Mouse (Mus musculus): ENCODE measurements around the gene Mars2. TPM values are rescaled to one million over a fixed set of nuclear protein-coding genes. Genes with fewer than 3 reads are reported as not detected.

Gene Mars2
- polyA plus RNA-seq (2012; rRNA removed), result 2.4 and 2.8 TPM in 2 replicates

GRCm38 (mm10) chr1:55236890-55237642, at the start of gene Mars2:
Mars2 (plus strand) TSS chr1:55237177.

GRCm38 (mm10) chr1:55226011-55226857, 10.7 kb upstream of the Mars2 start, which contains the start of gene Rftn2:
Rftn2 (minus strand) TSS chr1:55226782.

Other genes starting within 250 kb of the Mars2 start
- gene Sf3b1, start 209.7 kb upstream of the Mars2 start, polyA plus RNA-seq (2012; rRNA removed), result 17.7 and 20.3 TPM in 2 replicates
- gene Coq10b, start 184.4 kb upstream of the Mars2 start, polyA plus RNA-seq (2012; rRNA removed), result 10.7 and 11.7 TPM in 2 replicates
- gene Hspe1, start 149.0 kb upstream of the Mars2 start, polyA plus RNA-seq (2012; rRNA removed), result 15.5 and 18.3 TPM in 2 replicates
- 13.7 and 15.8 TPM in 2 replicates for gene Hspd1, start 148.9 kb upstream of the Mars2 start, polyA plus RNA-seq (2012; rRNA removed)
- 5.7 and 6.4 TPM in 2 replicates for gene Mob4, start 105.9 kb upstream of the Mars2 start, polyA plus RNA-seq (2012; rRNA removed)
- gene Rftn2, start 10.4 kb upstream of the Mars2 start, polyA plus RNA-seq (2012; rRNA removed), result 2.1 and 2.2 TPM in 2 replicates
- gene Boll, start 126.3 kb downstream of the Mars2 start, polyA plus RNA-seq (2012; rRNA removed), result 0.16 TPM in 1 of 2 replicates, not detected in the other
- gene Plcl1, start 168.7 kb downstream of the Mars2 start, polyA plus RNA-seq (2012; rRNA removed), result 0.90 and 1.1 TPM in 2 replicates

Data from colon, adult 2 months (tissue).